Mouse (Mus musculus): ENCODE measurements around the gene Nrf1.

Nrf1 gene

DNA sequence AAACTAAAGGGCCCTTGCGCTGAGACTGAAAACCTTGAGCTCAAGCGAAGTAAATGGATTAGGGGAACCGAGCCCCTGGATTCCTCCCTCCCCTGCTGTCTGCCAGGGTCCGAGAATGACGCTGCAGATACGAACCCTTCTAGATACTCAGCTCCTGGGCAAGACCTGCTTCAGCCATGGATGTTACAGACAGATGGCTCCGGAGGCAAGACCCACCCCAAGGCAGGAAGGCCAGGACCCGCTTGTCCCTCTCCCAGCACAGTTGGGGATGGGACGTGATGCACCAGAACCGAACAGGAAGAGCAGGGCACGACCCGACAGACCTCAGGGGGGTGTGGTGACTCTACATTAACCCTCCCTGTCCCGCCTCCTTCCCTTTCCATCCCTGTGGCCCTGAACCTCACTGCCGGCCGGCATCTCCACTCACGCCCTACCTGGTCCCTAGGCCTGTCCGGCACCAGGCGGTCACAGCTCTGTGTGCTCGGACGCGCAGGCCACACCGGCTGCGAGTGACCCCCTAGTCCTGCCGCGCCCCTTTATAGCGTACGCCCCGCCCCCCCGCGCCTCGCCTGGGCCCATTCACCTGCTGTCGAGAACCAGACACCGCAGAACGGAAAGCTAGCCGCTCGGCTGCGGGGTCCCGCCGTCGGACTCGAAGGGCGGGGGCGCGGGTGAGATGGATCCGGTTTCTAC lies 127.6 kb downstream of the Nrf1 start:
- DNase-seq (ENCODE audit: low spot score in 2 of 2) = no peak

DNA sequence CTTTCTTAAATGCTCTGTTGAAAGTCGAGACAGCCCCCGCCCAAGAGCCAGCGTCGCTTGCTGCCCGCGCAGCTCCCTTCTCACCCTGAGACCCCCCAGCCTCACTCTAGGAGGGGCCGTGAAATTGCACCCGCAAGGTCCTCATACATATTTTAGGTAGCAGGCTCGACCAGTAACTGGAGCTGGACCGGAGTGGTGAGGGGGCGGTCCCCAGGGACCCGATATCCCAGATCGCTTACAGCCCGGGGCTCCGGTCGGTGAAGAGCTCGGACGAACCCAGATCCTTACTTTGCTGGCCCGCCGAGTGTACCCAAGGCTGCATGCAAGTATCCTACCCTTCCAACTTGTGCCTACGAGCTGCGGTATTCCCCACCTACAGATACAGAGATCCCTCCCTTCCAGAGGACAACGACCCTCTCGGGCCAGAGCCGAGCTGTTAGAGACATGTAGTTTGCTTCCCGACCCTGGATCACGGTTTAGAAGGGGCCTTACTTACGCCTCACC lies 128.2 kb downstream of the Nrf1 start:
- no peak for DNase-seq (ENCODE audit: low spot score in 2 of 2)

DNA sequence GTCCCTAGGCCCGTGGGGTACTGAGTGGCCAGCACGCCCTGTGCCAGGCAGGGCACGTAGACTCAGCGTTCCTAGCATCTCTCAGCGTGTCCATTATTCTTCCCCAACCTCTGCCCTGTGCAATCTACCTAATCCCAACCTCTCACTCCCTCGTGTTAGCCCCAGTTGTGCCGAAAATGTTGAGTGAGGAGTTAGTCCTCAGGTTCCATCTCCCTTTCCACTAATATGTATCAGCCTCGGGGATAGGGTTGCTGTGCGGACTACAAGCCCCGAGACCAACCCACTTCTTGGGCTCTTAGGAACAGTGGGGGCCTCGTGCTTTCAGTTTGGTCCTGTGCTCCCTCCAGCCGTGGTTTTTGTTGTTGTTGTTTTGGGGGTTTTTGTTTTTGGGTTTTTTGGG lies 128.7 kb downstream of the Nrf1 start:
- DNase-seq (ENCODE audit: low spot score in 2 of 2) = no peak

DNA sequence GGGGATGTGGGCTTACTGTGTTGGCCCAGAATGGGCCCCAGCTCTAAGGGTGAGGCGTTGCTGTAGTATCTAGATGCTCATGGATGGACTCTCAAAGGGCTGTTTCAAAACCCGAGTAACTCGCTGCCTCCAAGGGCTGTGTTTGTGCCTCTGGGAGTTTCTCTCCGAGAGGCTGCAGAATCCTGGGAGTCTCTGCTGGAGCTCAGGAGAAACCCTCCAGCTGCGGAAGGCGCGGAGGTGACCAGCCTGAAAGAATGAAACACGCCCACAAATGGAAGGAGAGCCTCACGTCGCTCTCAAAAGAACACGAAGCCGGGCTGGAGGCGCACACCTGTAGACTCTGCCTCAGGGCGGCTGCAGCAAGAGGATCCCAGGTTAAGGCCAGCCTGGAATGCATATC lies 129.5 kb downstream of the Nrf1 start:
- no peak for DNase-seq (ENCODE audit: low spot score in 2 of 2)

DNA sequence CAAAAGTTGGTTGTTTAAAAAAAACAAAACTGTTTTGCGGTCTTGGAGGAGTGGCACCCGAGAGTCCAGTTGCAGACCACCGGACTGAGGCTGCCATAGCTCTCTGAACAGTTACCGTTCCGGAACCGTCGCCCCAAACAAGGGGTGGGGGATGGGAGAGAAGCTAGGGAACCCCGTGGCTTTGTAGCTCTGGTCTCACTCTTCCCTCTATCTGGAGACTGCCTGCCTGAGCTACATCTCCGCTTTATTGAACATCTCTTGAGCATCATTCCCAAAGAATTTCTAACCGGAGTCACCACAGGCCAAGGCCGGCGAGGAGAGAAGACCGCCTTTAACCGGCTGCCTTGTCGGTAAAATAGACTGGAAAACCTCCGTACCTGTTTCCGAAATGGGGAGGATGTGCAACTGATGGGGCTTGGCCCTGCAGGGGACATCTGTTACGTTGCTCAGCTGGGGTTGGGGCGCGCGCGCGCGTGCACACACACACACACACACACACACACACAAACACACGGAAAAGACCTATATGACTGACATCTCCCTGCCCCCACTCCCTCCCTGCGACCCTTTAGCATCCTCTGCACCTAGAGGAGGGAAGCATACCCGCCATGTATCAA lies 130.3 kb downstream of the Nrf1 start:
- DNase-seq (ENCODE audit: low spot score in 2 of 2) = no peak

DNA sequence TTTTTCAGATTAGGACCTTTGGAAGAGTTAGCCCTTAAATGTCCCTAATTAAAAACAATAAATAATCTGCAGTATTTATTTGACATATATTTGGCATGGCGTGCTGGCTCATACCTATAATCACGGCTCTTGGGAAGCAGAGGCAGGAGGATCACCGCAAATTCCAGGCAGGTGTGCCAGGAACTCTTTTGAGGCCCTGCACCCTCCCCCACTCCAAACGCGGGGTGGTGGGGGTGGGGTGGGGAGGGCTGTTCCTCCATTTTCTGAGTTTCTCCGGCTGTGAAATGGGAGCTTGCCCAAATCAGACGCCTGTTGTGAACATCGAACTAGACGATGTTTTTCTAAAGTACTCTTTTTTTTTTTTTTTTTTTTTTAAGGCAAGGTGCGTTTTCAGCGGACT lies 131.3 kb downstream of the Nrf1 start:
- no peak for DNase-seq (ENCODE audit: low spot score in 2 of 2)

DNA sequence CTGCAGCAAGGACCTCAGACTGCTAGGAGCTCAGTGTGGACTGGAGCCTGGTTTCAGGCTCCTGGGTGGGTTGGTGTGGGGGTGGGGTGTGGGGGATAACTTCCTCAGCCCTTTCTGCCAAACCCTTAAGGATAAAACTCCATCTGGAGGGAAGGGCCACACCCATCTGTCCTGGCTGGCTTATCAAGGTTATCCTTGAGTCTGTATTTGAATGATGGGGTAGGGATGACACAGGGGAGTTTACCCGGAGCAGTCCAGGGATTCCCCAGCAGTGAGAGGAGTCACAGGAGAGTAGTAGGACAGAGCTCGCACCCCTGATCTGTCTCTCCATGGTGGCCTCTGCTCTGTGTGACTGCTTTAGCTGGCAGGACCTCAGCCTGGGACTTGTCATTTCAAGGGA lies 132.5 kb downstream of the Nrf1 start:
- DNase-seq (ENCODE audit: low spot score in 2 of 2) = no peak

DNA sequence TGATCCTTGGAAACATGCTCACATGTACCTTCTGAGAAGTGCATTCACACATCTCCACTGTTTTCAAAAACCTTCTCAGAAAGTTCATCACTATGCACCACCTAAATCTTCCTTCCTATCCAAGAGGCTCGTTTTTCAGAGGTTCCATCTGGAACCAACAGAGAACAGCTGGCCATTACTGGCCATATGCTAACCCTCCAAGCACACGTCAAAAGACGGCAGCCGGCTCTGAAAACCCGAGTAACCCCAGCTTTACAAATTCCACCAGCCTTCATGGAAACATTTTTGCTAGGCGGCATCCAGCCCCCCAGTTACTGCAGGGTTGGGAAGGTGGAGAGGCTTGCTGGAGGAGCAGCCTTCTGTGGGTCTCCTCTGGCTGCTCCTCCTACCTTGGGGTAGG lies 134.2 kb downstream of the Nrf1 start:
- DNase-seq (ENCODE audit: low spot score in 2 of 2) = no peak

DNA sequence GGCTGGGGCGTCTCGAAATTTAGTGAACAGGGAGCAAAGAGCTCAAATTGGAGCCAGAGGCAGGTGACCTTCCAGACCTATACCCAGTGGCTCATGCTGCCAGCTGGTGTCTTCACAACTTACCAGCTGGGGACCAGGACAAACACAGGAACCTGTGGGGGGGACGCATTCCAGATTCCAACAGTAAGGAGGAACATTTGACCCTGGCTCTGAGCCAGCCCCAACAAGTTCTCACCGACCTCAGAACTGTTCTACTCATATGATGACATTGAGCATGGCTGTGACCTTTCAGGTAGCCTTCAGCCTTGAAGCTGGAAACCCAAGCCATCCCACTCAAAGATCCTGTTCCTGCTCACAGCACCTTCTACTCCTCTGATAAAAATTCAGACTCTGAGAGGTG lies 135.8 kb downstream of the Nrf1 start:
- DNase-seq (ENCODE audit: low spot score in 2 of 2) = no peak

DNA sequence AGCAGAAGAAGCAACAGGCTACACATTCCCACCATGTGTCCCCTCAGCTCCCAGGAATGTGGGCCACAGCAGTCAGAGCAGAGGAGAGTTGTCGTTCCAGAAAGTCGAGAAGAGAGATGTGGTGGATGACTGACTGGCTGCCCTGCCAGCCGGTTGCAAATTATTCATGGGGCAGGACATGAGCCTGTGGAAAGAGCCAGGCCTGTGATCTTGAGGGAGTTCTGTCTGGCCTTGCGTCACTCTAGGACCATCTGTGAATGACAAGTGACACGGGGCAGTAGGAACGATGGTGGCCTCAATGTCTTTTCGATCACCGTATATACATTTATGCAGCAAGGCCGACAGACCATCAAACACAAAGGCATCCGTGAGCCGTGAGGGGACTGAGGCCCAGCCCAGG lies 147.9 kb downstream of the Nrf1 start:
- no peak for DNase-seq (ENCODE audit: low spot score in 2 of 2)

DNA sequence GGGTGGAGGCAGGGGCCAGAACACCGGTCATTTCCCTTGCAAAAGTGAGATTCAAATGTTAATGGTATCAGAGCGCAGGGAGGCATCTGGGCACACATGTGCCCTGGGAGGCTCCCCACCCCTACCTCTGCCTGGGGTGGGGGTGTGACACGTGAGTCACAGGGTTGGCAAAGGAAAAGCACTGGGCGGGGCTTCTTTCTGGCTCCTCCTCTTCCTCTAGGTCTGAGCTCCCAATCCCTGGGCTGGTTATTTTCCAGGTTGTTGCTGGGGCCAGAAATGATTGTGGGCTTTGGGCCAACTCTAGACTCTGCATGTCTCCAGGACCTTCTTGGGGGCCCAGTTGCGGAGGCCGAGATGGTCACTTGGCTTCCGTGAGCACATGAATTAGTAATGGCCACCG lies 148.4 kb downstream of the Nrf1 start:
- no peak for DNase-seq (ENCODE audit: low spot score in 2 of 2)
